Comparison of ENCODE assay signal across 24 mouse cellular contexts in genomic region chr4:81506306-81506705, GRCm38 (mm10).
"Had no signal": no experiment of that assay in that cellular context is flagged by ENCODE, and none has a peak within 500 bp of the region (broad histone marks: within the 10 kb centered on the region; RNA-seq: fewer than 3 reads in every experiment).

No protein-coding gene starts in this region.

- H3K9me3 ChIP-seq: heart, embryonic 10.5 days; heart, embryonic 12.5 days; hindbrain, embryonic 10.5 days; hindbrain, embryonic 12.5 days; intestine, embryonic 15.5 days; limb, embryonic 10.5 days; limb, embryonic 12.5 days; liver, embryonic 13.5 days; liver, embryonic 15.5 days had no signal

- H3K27me3 ChIP-seq: heart, embryonic 12.5 days; hindbrain, embryonic 12.5 days; intestine, embryonic 15.5 days; limb, embryonic 12.5 days; liver, embryonic 13.5 days; liver, embryonic 15.5 days had no signal

- H3K4me1 ChIP-seq: heart, embryonic 10.5 days; heart, embryonic 12.5 days; hindbrain, embryonic 10.5 days; hindbrain, embryonic 12.5 days; liver, embryonic 13.5 days; liver, embryonic 15.5 days had no signal

- DNase-seq: gastrocnemius, adult 2 months; gastrocnemius, postnatal 10 days; gastrocnemius, postnatal 25 days; heart, adult 18-20 months; heart, postnatal 10 days; heart, postnatal 4 days; liver; liver, embryonic 13.5 days; liver, postnatal 0 days had no signal

- H3K36me3 ChIP-seq: heart, embryonic 10.5 days; heart, embryonic 12.5 days; hindbrain, embryonic 10.5 days; hindbrain, embryonic 12.5 days; intestine, embryonic 15.5 days; limb, embryonic 10.5 days; limb, embryonic 12.5 days; liver, embryonic 13.5 days; liver, embryonic 15.5 days had no signal

- H3K9ac ChIP-seq: heart, embryonic 12.5 days; hindbrain, embryonic 12.5 days; hindbrain, embryonic 14.5 days; intestine, embryonic 15.5 days; limb, embryonic 12.5 days; liver, embryonic 13.5 days; liver, embryonic 15.5 days; liver, postnatal 0 days had no signal

- H3K4me2 ChIP-seq: heart, embryonic 12.5 days; hindbrain, embryonic 12.5 days; hindbrain, embryonic 14.5 days; intestine, embryonic 15.5 days; limb, embryonic 12.5 days; liver, embryonic 13.5 days; liver, embryonic 15.5 days had no signal

- H3K27ac ChIP-seq: gastrocnemius, adult 2 months; heart, embryonic 10.5 days; hindbrain, embryonic 10.5 days; hindbrain, embryonic 12.5 days; hindbrain, embryonic 14.5 days; intestine, embryonic 15.5 days; layer of hippocampus, adult 2 months; left cerebral cortex, adult 2 months; limb, embryonic 10.5 days; limb, embryonic 12.5 days; liver, embryonic 13.5 days; liver, embryonic 15.5 days had no signal

- ATAC-seq: forebrain, embryonic 16.5 days; hindbrain, embryonic 16.5 days; inflammation-experienced regulatory T-cells, adult 6 months; intestine, embryonic 15.5 days; intestine, postnatal 0 days; liver, postnatal 0 days had no signal

- H3K4me3 ChIP-seq: gastrocnemius, adult 2 months; heart, embryonic 10.5 days; heart, embryonic 12.5 days; hindbrain, embryonic 10.5 days; hindbrain, embryonic 12.5 days; intestine, embryonic 15.5 days; layer of hippocampus, adult 2 months; left cerebral cortex, adult 2 months; limb, embryonic 10.5 days; limb, embryonic 12.5 days; liver, embryonic 13.5 days; liver, embryonic 15.5 days had no signal
